Mouse (Mus musculus) intestine, embryonic 16.5 days (tissue): ENCODE results near the gene 1700056E22Rik. TPM values are rescaled to one million over a fixed set of nuclear protein-coding genes. Genes with fewer than 3 reads are reported as not detected.

ENCODE experiments used
- polyA plus RNA-seq: library from polyadenylated mRNA; unstranded; fragments of >200 nt; fragmentation: Nextera tagmentation; extraction: Ambion mirVana; gene quantifications from 2 replicates; pipeline ENCODE4 v1.2.1, GENCODE M21; 2015

1700056E22Rik gene
- polyA plus RNA-seq, 1 experiment from 2014 or later: 1.0 TPM

Other genes with a start within 250 kb of the 1700056E22Rik start
- gene Dusp10, start 21.0 kb downstream of the 1700056E22Rik start, polyA plus RNA-seq: 10.9 and 11.0 TPM in 2 replicates